Mouse (Mus musculus) CH12.LX (cell line): ENCODE data around the gene Mapkapk2.

Source experiments
- CTCF ChIP-seq, 2 experiments: IDR thresholded peaks in 1 of 2; conservative IDR thresholded peaks in 1 of 2; 2 replicates each; pipeline ENCODE4 v1.5.1; 2011 to 2012; ENCODE audit warnings: low read depth in 2 of 2, low read length in 2 of 2, improper control_type of control experiment in 1 of 2, inconsistent platforms in 1 of 2, mild to moderate bottlenecking in 1 of 2, moderate library complexity in 1 of 2
- EP300 ChIP-seq: IDR thresholded peaks from 2 replicates; pipeline ENCODE4 v1.6.1; 2011; ENCODE audit warnings: low read length, improper control_type of control experiment
- GABPA ChIP-seq: IDR thresholded peaks from 2 replicates; pipeline ENCODE4 v1.6.1; 2012; ENCODE audit warnings: low read depth, low read length, improper control_type of control experiment, inconsistent platforms; ENCODE audit not compliant: insufficient replicate concordance
- POLR2A ChIP-seq: IDR thresholded peaks from 2 replicates; pipeline ENCODE4 v1.6.1; 2011; ENCODE audit warnings: low read depth, mild to moderate bottlenecking, improper control_type of control experiment, low read length
- SMC3 ChIP-seq: IDR thresholded peaks from 2 replicates; pipeline ENCODE4 v1.6.1; 2011; ENCODE audit warnings: low read depth, low read length, improper control_type of control experiment
- TBP ChIP-seq: conservative IDR thresholded peaks from 2 replicates; pipeline ENCODE4 v1.6.1; 2011; ENCODE audit warnings: low read depth, low read length, improper control_type of control experiment
- TCF12 ChIP-seq: IDR thresholded peaks from 2 replicates; pipeline ENCODE4 v1.6.1; 2014; ENCODE audit warnings: low read depth, mild to moderate bottlenecking, inconsistent platforms, low read length, improper control_type of control experiment
- ZMIZ1 ChIP-seq: IDR thresholded peaks from 2 replicates; pipeline ENCODE4 v1.6.1; 2012; ENCODE audit warnings: low read depth, mild to moderate bottlenecking, inconsistent platforms, low read length, improper control_type of control experiment

DNA sequence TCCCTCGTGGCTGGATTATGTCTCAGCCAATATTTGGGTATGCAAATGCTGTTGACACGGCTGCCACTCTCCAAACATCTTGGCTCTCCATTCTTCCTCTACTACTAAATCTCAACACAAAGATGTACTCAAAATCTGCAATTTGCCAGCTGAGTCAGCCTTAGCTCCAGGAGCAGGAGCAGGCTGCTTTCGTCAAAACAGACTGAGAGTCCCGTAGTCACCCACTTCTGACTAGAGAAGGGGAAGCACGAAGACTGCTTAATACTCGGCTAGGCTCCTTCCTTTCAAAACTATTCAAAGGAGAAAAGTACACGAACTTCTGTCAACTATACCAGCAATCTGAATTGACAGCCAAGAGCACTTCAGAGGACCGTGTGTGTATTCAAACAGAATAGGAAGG, 2.1 kb downstream of the Mapkapk2 start:
- no peak for TF ChIP-seq SMC3
- no peak for TF ChIP-seq POLR2A
- TF ChIP-seq CTCF (conservative IDR thresholded peaks at IDR 0.05 in 1 of 2, IDR thresholded peaks at IDR 0.05 in 1 of 2; ENCODE audit: low read depth in 2 of 2, low read length in 2 of 2), result no peak
- no peak for TF ChIP-seq TCF12
- TF ChIP-seq ZMIZ1, result no peak
- no peak for TF ChIP-seq EP300
- TF ChIP-seq TBP, result no peak
- no peak for TF ChIP-seq GABPA
